Mouse (Mus musculus): ENCODE results near the gene Hnrnpd. TPM values are rescaled to one million over a fixed set of nuclear protein-coding genes. Genes with fewer than 3 reads are reported as not detected.

Gene Hnrnpd
- polyA plus RNA-seq, 1 experiment from 2014 or later: 274 TPM

- Histone ChIP-seq H3K4me1 (replicated peaks; ENCODE audit: control insufficient read depth, insufficient read depth, low read length) (no peaks in the 10 kb centered on the region), H3K4me3 (ENCODE audit: low read depth, low read length) (no peak overlapping the region), H3K4me2 (ENCODE audit: low read depth, low read length, severe bottlenecking) (no peak overlapping the region), H3K27ac (ENCODE audit: low read depth, low read length) (no peak overlapping the region), H3K36me3 (ENCODE audit: control insufficient read depth, insufficient read depth, low read length) (no peaks in the 10 kb centered on the region), H3K9ac (ENCODE audit: low read length) (no peak overlapping the region), H3K27me3 (ENCODE audit: control insufficient read depth, insufficient read depth, low read length) (no peaks in the 10 kb centered on the region), H3K9me3 (ENCODE audit: control insufficient read depth, low read length) (no peaks in the 10 kb centered on the region)
- WGBS: 86% methylated on average over 6 of the region's 6 CpGs
- ATAC-seq (replicated peaks; ENCODE audit: low FRiP score) (no peak), DNase-seq (ENCODE audit: low spot score) (no peak)
These were observed 27.2 kb upstream of the Hnrnpd start for GRCm38 (mm10) chr5:100005896-100006295.

- 70% methylated on average over 3 of the region's 3 CpGs for WGBS
These were observed 26.7 kb upstream of the Hnrnpd start for GRCm38 (mm10) chr5:100005431-100005830.

GRCm38 (mm10) chr5:100003895-100004294 lies 25.2 kb upstream of the Hnrnpd start:
- Histone ChIP-seq H3K9ac (ENCODE audit: low read length) (no peak overlapping the region), H3K27ac (ENCODE audit: low read depth, low read length) (no peak overlapping the region), H3K4me3 (ENCODE audit: low read depth, low read length) (no peak overlapping the region), H3K4me2 (ENCODE audit: low read depth, low read length, severe bottlenecking) (no peak overlapping the region), H3K27me3 (ENCODE audit: control insufficient read depth, insufficient read depth, low read length) (no peaks in the 10 kb centered on the region), H3K4me1 (replicated peaks; ENCODE audit: control insufficient read depth, insufficient read depth, low read length) (no peaks in the 10 kb centered on the region), H3K36me3 (ENCODE audit: control insufficient read depth, insufficient read depth, low read length) (no peaks in the 10 kb centered on the region), H3K9me3 (ENCODE audit: control insufficient read depth, low read length) (no peaks in the 10 kb centered on the region)
- WGBS: 88% methylated on average over 4 of the region's 4 CpGs
- DNase-seq (ENCODE audit: low spot score) (no peak), ATAC-seq (replicated peaks; ENCODE audit: low FRiP score) (no peak)

More at GRCm38 (mm10) chr5:100005431-100005830, 26.7 kb upstream of the Hnrnpd start:
- no peaks in the 10 kb centered on the region for H3K4me1 ChIP-seq (replicated peaks; ENCODE audit: control insufficient read depth, insufficient read depth, low read length)
- H3K9ac ChIP-seq (ENCODE audit: low read length): no peak overlapping the region
- H3K27ac ChIP-seq (ENCODE audit: low read depth, low read length): no peak overlapping the region
- peak; percentile 4 for DNase-seq (ENCODE audit: low spot score)
- no peak for ATAC-seq (replicated peaks; ENCODE audit: low FRiP score)
- no peaks in the 10 kb centered on the region for H3K9me3 ChIP-seq (ENCODE audit: control insufficient read depth, low read length)
- H3K27me3 ChIP-seq (ENCODE audit: control insufficient read depth, insufficient read depth, low read length): no peaks in the 10 kb centered on the region
- no peak overlapping the region for H3K4me3 ChIP-seq (ENCODE audit: low read depth, low read length)
- no peaks in the 10 kb centered on the region for H3K36me3 ChIP-seq (ENCODE audit: control insufficient read depth, insufficient read depth, low read length)
- no peak overlapping the region for H3K4me2 ChIP-seq (ENCODE audit: low read depth, low read length, severe bottlenecking)

GRCm38 (mm10) chr5:100000500-100000899 lies 21.8 kb upstream of the Hnrnpd start:
- Histone ChIP-seq H3K4me3 (ENCODE audit: low read depth, low read length) (no peak overlapping the region), H3K9ac (ENCODE audit: low read length) (no peak overlapping the region), H3K4me2 (ENCODE audit: low read depth, low read length, severe bottlenecking) (no peak overlapping the region), H3K9me3 (ENCODE audit: control insufficient read depth, low read length) (no peaks in the 10 kb centered on the region), H3K4me1 (replicated peaks; ENCODE audit: control insufficient read depth, insufficient read depth, low read length) (no peaks in the 10 kb centered on the region), H3K27ac (ENCODE audit: low read depth, low read length) (no peak overlapping the region), H3K27me3 (ENCODE audit: control insufficient read depth, insufficient read depth, low read length) (no peaks in the 10 kb centered on the region), H3K36me3 (ENCODE audit: control insufficient read depth, insufficient read depth, low read length) (no peaks in the 10 kb centered on the region)
- DNase-seq (ENCODE audit: low spot score): no peak
- ATAC-seq (replicated peaks; ENCODE audit: low FRiP score): no peak
- 38% methylated on average over 7 of the region's 8 CpGs for WGBS

- Histone ChIP-seq H3K27ac (ENCODE audit: low read depth, low read length) (no peak overlapping the region), H3K9me3 (ENCODE audit: control insufficient read depth, low read length) (no peaks in the 10 kb centered on the region), H3K4me2 (ENCODE audit: low read depth, low read length, severe bottlenecking) (no peak overlapping the region), H3K4me3 (ENCODE audit: low read depth, low read length) (no peak overlapping the region), H3K27me3 (ENCODE audit: control insufficient read depth, insufficient read depth, low read length) (no peaks in the 10 kb centered on the region), H3K9ac (ENCODE audit: low read length) (no peak overlapping the region), H3K4me1 (replicated peaks; ENCODE audit: control insufficient read depth, insufficient read depth, low read length) (no peaks in the 10 kb centered on the region), H3K36me3 (ENCODE audit: control insufficient read depth, insufficient read depth, low read length) (no peaks in the 10 kb centered on the region)
- ATAC-seq (replicated peaks; ENCODE audit: low FRiP score) (no peak), DNase-seq (ENCODE audit: low spot score) (no peak)
- 79% methylated on average over 7 of the region's 7 CpGs for WGBS
These were observed 21.3 kb upstream of the Hnrnpd start for GRCm38 (mm10) chr5:100000048-100000447.

- no peak overlapping the region for H3K27ac ChIP-seq (ENCODE audit: low read depth, low read length)
- no peaks in the 10 kb centered on the region for H3K9me3 ChIP-seq (ENCODE audit: control insufficient read depth, low read length)
- H3K27me3 ChIP-seq (ENCODE audit: control insufficient read depth, insufficient read depth, low read length): no peaks in the 10 kb centered on the region
- WGBS: 93% methylated on average over 3 of the region's 3 CpGs
- no peak for DNase-seq (ENCODE audit: low spot score)
- no peaks in the 10 kb centered on the region for H3K36me3 ChIP-seq (ENCODE audit: control insufficient read depth, insufficient read depth, low read length)
- no peak overlapping the region for H3K9ac ChIP-seq (ENCODE audit: low read length)
- H3K4me3 ChIP-seq (ENCODE audit: low read depth, low read length): no peak overlapping the region
- H3K4me2 ChIP-seq (ENCODE audit: low read depth, low read length, severe bottlenecking): no peak overlapping the region
- no peaks in the 10 kb centered on the region for H3K4me1 ChIP-seq (replicated peaks; ENCODE audit: control insufficient read depth, insufficient read depth, low read length)
- no peak for ATAC-seq (replicated peaks; ENCODE audit: low FRiP score)
These were observed 15.9 kb upstream of the Hnrnpd start for GRCm38 (mm10) chr5:99994680-99995079.

- no peak overlapping the region for H3K27ac ChIP-seq (ENCODE audit: low read depth, low read length)
- no peak overlapping the region for H3K9ac ChIP-seq (ENCODE audit: low read length)
- H3K4me1 ChIP-seq (replicated peaks; ENCODE audit: control insufficient read depth, insufficient read depth, low read length): no peaks in the 10 kb centered on the region
- H3K27me3 ChIP-seq (ENCODE audit: control insufficient read depth, insufficient read depth, low read length): no peaks in the 10 kb centered on the region
- DNase-seq (ENCODE audit: low spot score) (no peak), ATAC-seq (replicated peaks; ENCODE audit: low FRiP score) (no peak)
- no peaks in the 10 kb centered on the region for H3K36me3 ChIP-seq (ENCODE audit: control insufficient read depth, insufficient read depth, low read length)
- no peak overlapping the region for H3K4me2 ChIP-seq (ENCODE audit: low read depth, low read length, severe bottlenecking)
- no peaks in the 10 kb centered on the region for H3K9me3 ChIP-seq (ENCODE audit: control insufficient read depth, low read length)
- no peak overlapping the region for H3K4me3 ChIP-seq (ENCODE audit: low read depth, low read length)
- WGBS: 89% methylated on average over 3 of the region's 3 CpGs
These were observed 15.4 kb upstream of the Hnrnpd start for GRCm38 (mm10) chr5:99994166-99994565.

GRCm38 (mm10) chr5:99983452-99984061 lies 4.8 kb upstream of the Hnrnpd start:
- Histone ChIP-seq H3K9me3 (ENCODE audit: control insufficient read depth, low read length) (no peaks in the 10 kb centered on the region), H3K9ac (ENCODE audit: low read length) (no peak overlapping the region), H3K27me3 (ENCODE audit: control insufficient read depth, insufficient read depth, low read length) (no peaks in the 10 kb centered on the region), H3K27ac (ENCODE audit: low read depth, low read length) (no peak overlapping the region), H3K4me3 (ENCODE audit: low read depth, low read length) (no peak overlapping the region), H3K4me2 (ENCODE audit: low read depth, low read length, severe bottlenecking) (no peak overlapping the region), H3K36me3 (ENCODE audit: control insufficient read depth, insufficient read depth, low read length) (no peaks in the 10 kb centered on the region), H3K4me1 (replicated peaks; ENCODE audit: control insufficient read depth, insufficient read depth, low read length) (no peaks in the 10 kb centered on the region)
- no peak for ATAC-seq (replicated peaks; ENCODE audit: low FRiP score)
- WGBS: 93% methylated on average over 9 of the region's 9 CpGs
- DNase-seq (ENCODE audit: low spot score): no peak

Data from forebrain, embryonic 11.5 days (tissue).